Mouse (Mus musculus): ENCODE measurements around the gene Wasl. TPM values are rescaled to one million over a fixed set of nuclear protein-coding genes. Genes with fewer than 3 reads are reported as not detected.

Gene Wasl
- polyA plus RNA-seq, 1 experiment from 2014 or later: 87.6 TPM

DNA sequence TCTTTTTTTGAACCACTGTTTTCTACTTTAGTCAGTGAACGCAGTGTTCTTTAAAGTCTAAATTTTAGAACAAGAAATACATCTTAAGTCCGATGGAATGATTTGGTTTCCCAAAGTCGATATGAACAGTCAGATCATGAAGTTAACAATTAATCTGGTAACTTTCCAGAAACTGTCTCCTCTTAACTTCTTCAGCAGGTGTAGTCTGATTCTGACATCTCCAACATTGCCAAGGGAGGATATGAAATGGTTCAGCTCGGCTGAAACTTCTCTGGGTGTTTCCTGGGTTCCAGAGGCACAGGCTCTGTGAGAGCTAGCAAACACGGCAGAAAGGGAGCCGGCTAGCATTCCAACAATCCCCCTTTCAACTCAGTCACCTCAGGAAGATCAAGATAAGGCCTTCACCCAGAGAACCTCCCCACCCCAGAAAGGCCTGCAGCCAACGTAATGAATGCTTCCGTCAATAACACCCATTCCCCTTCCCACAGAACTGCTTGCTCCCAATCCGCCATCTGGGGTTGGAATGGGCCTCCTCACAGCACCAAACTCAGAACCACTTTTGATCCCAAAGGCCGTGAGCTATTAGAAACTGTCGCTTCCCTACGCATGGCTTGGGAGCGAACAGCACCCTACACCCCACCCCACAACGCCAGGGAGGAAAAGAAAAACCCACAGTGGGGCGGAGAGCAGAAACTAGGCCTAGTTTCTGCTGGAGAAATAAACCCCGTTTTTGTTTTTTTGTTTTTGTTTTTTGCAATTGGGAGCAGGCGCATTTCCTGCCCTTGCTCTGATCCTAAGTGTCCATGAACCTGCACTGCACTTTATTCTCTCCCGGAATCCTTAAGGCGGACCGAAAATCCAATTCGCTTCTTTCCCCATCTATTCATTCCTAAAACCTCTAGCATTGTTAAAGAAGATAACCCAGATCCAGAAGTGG lies 1.3 kb downstream of the Wasl start:
- Histone ChIP-seq H3K4me3 (replicated peaks) (peak overlapping the region; percentile 96), H3K36me3 (peaks cover 5% of the 10 kb centered on the region; the same call in 1 of the 2 replicates), H3K4me2 (peak overlapping the region; percentile 78), H3K27me3 (no peaks in the 10 kb centered on the region), H3K4me1 (peaks cover 14% of the 10 kb centered on the region), H3K9me3 (replicated peaks) (no peaks in the 10 kb centered on the region), H3K27ac (peak overlapping the region; percentile 99), H3K9ac (peak overlapping the region; percentile 97)
- WGBS: 8% methylated on average over 21 of the region's 21 CpGs
- no peak for ATAC-seq (replicated peaks; ENCODE audit: low FRiP score)

DNA sequence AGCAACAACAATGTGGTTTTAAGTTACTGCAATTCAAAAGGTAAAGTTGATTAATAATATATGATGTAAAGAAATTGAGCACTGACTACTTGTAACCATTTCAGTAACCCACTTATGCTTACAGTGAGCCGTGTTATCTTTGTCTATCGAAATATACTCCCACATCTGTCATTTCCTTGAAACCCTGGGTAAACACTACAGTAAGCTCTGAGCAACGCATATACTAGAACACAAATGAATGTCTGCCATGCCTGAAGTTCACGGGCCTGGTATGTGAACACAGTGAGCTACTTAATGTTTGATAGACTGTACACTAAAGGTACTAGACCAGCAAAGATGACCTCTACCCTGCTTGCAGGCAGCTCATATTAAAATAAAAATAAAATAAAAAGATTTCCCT lies 2.3 kb downstream of the Wasl start:
- H3K27me3 ChIP-seq: no peaks in the 10 kb centered on the region
- no peak for ATAC-seq (replicated peaks; ENCODE audit: low FRiP score)

DNA sequence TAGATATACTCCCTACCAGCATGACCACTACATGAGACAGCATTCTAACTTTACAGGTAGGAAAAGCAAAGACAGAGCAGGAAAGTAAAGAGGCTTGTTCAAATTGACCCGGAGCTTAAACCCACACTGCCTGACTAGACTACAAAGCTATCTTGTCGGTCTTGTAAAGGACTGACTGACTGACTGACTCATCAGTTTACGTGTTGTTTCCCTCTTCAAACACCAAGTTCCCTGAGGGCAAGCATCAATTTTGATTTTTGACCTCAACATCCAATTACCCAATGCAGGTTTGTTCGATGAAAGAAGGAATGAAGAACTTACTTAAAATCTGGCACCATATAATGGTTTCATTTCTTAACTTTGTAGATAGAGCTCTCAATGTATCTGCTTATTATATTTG lies 2.9 kb downstream of the Wasl start:
- 85% methylated on average over 4 of the region's 4 CpGs for WGBS
- no peak for ATAC-seq (replicated peaks; ENCODE audit: low FRiP score)
- Histone ChIP-seq H3K4me2 (peak overlapping the region; percentile 31; the same call in 1 of the 2 replicates), H3K9me3 (replicated peaks) (no peaks in the 10 kb centered on the region), H3K36me3 (peaks cover 5% of the 10 kb centered on the region; the same call in 1 of the 2 replicates), H3K27ac (no peak overlapping the region), H3K4me3 (replicated peaks) (no peak overlapping the region), H3K4me1 (peaks cover 17% of the 10 kb centered on the region), H3K9ac (no peak overlapping the region), H3K27me3 (no peaks in the 10 kb centered on the region)

More for the DNA sequence above, 2.3 kb downstream of the Wasl start:
- H3K9ac ChIP-seq: no peak overlapping the region
- 41% methylated on average over 4 of the region's 4 CpGs for WGBS
- peak overlapping the region; percentile 78 for H3K4me2 ChIP-seq
- peaks cover 5% of the 10 kb centered on the region; the same call in 1 of the 2 replicates for H3K36me3 ChIP-seq
- H3K27ac ChIP-seq: no peak overlapping the region
- peaks cover 16% of the 10 kb centered on the region for H3K4me1 ChIP-seq
- no peaks in the 10 kb centered on the region for H3K9me3 ChIP-seq (replicated peaks)
- peak overlapping the region; percentile 96 for H3K4me3 ChIP-seq (replicated peaks)

DNA sequence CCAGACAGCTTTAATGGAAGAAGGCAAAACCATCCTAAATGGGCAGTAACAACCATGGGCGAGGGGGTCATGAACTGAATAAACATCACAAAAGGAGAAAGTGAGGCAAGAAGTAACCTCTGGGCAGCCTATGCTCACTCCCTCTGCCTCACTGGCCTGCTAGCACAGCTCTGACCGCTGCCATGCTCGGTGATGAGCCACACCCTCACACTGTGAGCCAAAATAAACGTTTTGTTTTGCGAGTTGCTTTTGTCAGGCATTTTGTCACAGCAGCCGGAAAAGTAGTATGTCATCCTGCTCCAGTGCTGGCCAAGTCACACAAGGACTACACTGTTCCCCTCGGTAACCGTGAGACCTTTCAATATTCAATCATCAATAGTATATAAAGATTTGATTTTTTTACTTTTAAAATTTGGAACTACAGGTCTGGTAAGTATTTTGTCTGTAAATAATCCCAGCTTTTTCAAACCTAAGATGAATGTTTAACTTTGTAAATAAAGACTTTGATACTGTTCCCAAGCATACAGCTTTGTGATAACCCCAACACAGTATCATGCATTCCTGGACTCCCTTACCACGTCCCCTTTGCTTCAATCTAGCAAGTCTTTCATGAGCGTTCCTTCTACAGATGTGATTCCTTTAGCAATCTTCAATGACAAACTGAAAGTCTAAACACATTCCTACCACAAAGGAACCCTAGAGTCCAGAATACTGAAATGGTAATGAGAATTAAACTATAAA lies 7.0 kb downstream of the Wasl start:
- Histone ChIP-seq H3K27ac (no peak overlapping the region), H3K9me3 (replicated peaks) (no peaks in the 10 kb centered on the region), H3K27me3 (no peaks in the 10 kb centered on the region), H3K4me2 (no peak overlapping the region), H3K9ac (no peak overlapping the region), H3K4me1 (peaks cover 15% of the 10 kb centered on the region), H3K36me3 (peaks cover 9% of the 10 kb centered on the region; the same call in 1 of the 2 replicates), H3K4me3 (replicated peaks) (no peak overlapping the region)
- 50% methylated on average over 10 of the region's 10 CpGs for WGBS
- no peak for ATAC-seq (replicated peaks; ENCODE audit: low FRiP score)

DNA sequence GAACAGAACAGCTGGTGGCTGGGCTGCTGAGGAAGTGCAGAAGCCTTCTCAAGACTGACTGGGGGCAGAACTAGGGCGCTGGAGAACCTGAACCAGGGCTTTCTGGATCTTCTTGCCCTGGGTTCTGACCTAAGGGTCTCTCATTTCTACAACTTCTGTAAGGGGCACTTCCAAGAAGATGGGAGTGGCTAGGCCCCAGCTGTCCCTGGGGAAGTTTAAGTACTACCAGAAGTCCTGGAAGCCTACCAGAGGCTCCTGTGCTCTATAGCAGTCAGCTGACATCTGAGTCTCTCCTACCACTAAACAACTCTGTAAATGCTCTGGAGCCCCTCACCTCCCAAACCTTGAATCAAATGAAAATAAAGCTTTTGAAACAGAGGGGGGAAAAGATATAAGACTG lies 8.7 kb downstream of the Wasl start:
- Histone ChIP-seq H3K9ac (no peak overlapping the region), H3K27me3 (no peaks in the 10 kb centered on the region), H3K4me1 (0 out of 2 replicates have a peak, but pooled peaks cover 4% of the 10 kb centered on the region), H3K4me3 (replicated peaks) (no peak overlapping the region), H3K27ac (no peak overlapping the region), H3K4me2 (no peak overlapping the region), H3K36me3 (peaks cover 4% of the 10 kb centered on the region; the same call in 1 of the 2 replicates), H3K9me3 (replicated peaks) (no peaks in the 10 kb centered on the region)
- 88% methylated on average over 1 of the region's 1 CpGs for WGBS
- ATAC-seq (replicated peaks; ENCODE audit: low FRiP score): no peak

DNA sequence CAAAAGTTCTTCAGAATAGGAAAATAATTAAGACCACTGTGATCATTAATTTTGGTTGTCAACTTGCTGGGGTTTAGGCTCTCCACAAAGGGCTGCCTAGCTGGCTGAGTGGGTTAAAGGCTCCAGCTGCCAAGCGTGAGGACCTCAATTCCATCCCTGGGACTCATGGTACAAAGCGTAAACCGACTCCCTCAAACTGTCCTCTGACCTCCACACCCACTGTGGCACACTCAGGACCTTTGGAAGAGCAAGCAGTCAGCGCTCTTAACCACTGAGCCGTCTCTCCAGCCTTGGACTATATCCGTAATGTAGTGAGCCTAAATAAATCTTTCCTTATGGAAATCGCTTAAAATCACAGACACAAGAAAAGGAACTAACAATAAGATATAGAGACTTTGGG lies 13.3 kb downstream of the Wasl start:
- Histone ChIP-seq H3K9me3 (replicated peaks) (no peaks in the 10 kb centered on the region), H3K36me3 (0 out of 2 replicates have a peak, but pooled peaks cover 4% of the 10 kb centered on the region), H3K27ac (no peak overlapping the region), H3K27me3 (no peaks in the 10 kb centered on the region), H3K4me3 (replicated peaks) (no peak overlapping the region), H3K9ac (no peak overlapping the region), H3K4me1 (no peaks in the 10 kb centered on the region), H3K4me2 (no peak overlapping the region)
- 48% methylated on average over 7 of the region's 7 CpGs for WGBS
- ATAC-seq (replicated peaks; ENCODE audit: low FRiP score): no peak

DNA sequence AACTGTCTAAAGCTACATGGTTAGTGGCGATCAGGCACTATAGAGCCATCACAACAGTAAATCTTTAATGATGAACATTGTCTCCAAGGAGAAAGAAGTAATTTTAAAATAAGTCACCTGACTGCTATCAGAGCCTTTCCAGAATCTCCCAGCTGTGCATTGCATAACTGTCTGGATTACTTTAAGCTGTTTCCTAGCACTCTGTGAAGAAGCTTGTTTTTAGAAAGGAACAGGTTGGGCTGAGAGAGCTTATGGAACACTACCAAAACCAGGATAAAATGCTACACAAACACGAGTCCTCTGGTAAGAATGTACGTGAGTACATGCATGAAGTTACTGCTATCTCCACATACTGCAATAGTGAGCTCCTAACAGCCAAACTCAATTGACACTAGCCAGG lies 14.1 kb downstream of the Wasl start:
- H3K9ac ChIP-seq: no peak overlapping the region
- H3K36me3 ChIP-seq: 0 out of 2 replicates have a peak, but pooled peaks cover 4% of the 10 kb centered on the region
- H3K4me3 ChIP-seq (replicated peaks): no peak overlapping the region
- 86% methylated on average over 3 of the region's 3 CpGs for WGBS
- no peaks in the 10 kb centered on the region for H3K4me1 ChIP-seq
- H3K27ac ChIP-seq: no peak overlapping the region
- ATAC-seq (replicated peaks; ENCODE audit: low FRiP score): no peak
- no peaks in the 10 kb centered on the region for H3K27me3 ChIP-seq
- no peak overlapping the region for H3K4me2 ChIP-seq
- no peaks in the 10 kb centered on the region for H3K9me3 ChIP-seq (replicated peaks)

DNA sequence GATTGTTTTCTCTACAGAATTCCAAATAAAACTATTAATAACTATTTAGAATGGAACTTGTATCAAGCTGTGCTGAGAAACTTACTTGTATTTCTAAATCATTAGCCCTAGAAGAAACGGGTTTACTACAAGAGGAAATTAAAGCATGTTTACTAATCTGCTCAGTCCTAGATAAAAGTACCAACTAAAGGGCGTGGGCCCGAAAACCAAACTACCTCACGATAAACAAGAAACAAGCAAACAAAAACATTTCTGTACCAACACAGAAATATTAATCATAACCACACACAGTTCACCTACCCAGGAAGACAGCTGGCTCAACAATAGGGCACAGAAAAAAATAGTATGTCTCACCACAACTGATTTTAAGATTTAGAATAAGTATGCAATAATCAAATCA lies 16.4 kb downstream of the Wasl start:
- Histone ChIP-seq H3K4me1 (no peaks in the 10 kb centered on the region), H3K27ac (no peak overlapping the region), H3K9me3 (replicated peaks) (no peaks in the 10 kb centered on the region), H3K4me2 (no peak overlapping the region), H3K4me3 (replicated peaks) (no peak overlapping the region), H3K9ac (no peak overlapping the region), H3K27me3 (no peaks in the 10 kb centered on the region), H3K36me3 (peaks cover 14% of the 10 kb centered on the region)
- 88% methylated on average over 4 of the region's 4 CpGs for WGBS
- ATAC-seq (replicated peaks; ENCODE audit: low FRiP score): no peak

DNA sequence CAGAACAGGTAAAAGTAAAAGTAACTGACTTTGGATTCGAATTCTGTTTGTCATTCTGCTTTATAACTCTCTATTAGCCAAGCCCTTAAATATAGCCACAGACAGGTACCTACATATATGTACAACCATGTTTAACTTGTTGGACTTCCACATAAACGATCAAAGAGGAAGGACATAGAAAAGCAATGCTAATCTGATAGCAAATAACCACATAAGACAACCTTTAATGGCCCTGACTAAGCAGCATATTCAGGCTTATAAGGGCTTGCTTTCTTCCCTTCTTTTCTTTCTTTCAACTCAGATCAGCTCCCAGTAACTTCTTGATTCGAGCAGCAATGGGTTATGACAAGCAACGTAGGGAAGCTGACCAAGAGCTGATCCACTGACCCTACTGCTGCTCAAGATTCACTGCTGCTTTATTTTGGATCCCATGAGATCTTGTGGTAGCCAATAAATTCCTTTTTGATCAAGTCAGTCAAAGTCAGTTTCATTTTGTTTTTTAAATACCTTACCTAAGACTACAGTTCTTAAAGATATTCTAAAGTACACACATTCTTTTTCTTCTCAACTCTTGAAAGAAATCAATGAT lies 17.6 kb downstream of the Wasl start:
- Histone ChIP-seq H3K27ac (no peak overlapping the region), H3K27me3 (no peaks in the 10 kb centered on the region), H3K4me3 (replicated peaks) (no peak overlapping the region), H3K36me3 (peaks cover 10% of the 10 kb centered on the region), H3K9me3 (replicated peaks) (no peaks in the 10 kb centered on the region), H3K4me2 (no peak overlapping the region), H3K9ac (no peak overlapping the region), H3K4me1 (no peaks in the 10 kb centered on the region)
- WGBS: 83% methylated on average over 4 of the region's 4 CpGs
- no peak for ATAC-seq (replicated peaks; ENCODE audit: low FRiP score)

DNA sequence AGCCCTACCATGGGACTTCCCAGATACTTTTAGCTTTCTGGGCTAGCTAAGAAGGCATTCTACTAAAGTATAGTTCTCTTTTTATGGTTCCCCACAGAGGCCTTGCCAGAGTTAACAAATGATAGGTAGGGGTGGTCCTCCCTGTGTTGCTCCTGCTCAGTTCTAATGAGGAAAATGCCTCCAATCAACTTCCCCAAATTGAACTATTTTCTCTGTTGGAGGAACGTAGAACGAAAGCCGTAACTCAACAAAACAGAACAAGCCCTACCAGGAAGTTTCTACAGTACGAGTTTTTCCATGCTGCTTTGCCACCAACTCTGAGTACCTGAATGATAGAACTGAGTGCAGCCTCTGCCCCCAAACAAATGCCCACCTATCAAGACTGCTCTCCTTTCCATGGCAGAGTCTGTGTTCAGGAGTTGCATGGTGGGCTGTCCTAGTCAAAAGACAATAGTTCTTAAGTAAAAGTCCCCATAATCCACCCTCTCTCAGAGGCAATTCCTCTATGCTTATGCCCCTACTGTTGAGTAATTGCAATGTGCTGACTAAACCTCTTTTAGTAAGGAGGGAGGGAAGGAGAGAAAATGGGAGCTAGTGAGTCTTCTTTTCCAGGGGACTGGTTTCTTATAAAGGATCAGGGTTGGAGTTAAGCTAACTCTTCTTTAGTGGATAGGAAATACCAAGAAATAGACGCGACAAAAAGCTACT lies 19.3 kb downstream of the Wasl start:
- ATAC-seq (replicated peaks; ENCODE audit: low FRiP score): no peak
- Histone ChIP-seq H3K36me3 (peaks cover 10% of the 10 kb centered on the region), H3K4me2 (no peak overlapping the region), H3K27me3 (no peaks in the 10 kb centered on the region), H3K4me1 (no peaks in the 10 kb centered on the region), H3K4me3 (replicated peaks) (no peak overlapping the region), H3K27ac (no peak overlapping the region), H3K9ac (no peak overlapping the region), H3K9me3 (replicated peaks) (no peaks in the 10 kb centered on the region)
- WGBS: 85% methylated on average over 6 of the region's 6 CpGs

DNA sequence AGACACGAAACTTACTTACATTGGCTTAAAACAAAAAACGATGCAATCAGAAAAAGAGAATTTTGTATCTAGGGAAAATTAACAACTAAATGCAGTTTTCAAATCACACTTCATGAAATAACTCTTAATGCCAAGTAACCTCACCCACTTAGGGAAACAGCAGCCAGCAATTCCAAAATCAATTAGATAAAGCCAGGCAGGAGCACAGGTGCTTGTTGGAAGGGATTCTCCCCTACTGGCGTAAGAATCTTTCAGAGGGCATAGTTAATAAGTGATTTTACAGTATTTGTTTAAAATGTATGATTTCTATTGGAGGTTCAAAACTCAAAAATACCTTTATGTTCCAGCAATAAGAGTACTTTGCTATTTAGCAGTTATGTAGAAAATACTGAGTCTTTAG lies 21.8 kb downstream of the Wasl start:
- Histone ChIP-seq H3K4me2 (no peak overlapping the region), H3K4me1 (no peaks in the 10 kb centered on the region), H3K9ac (no peak overlapping the region), H3K4me3 (replicated peaks) (no peak overlapping the region), H3K36me3 (peaks cover 10% of the 10 kb centered on the region), H3K27ac (no peak overlapping the region), H3K9me3 (replicated peaks) (no peaks in the 10 kb centered on the region), H3K27me3 (no peaks in the 10 kb centered on the region)
- ATAC-seq (replicated peaks; ENCODE audit: low FRiP score): no peak
- 98% methylated on average over 3 of the region's 3 CpGs for WGBS

Data from kidney, embryonic 15.5 days (tissue).